Mouse (Mus musculus) lung, adult 2 months (tissue): Measurements from ENCODE around the gene Tcirg1.

ENCODE experiments used
- CTCF ChIP-seq: fragments of 200-500 bp; IDR thresholded peaks from 2 replicates; pipeline ENCODE4 v1.5.1; 2011; ENCODE audit warnings: mild to moderate bottlenecking, low read length, control low read depth; ENCODE audit not compliant: insufficient read depth
- POLR2A ChIP-seq: fragments of 200-500 bp; IDR thresholded peaks from 2 replicates; pipeline ENCODE4 v1.6.1; 2011; ENCODE audit warnings: low read depth, mild to moderate bottlenecking, control low read depth, low read length, borderline replicate concordance; ENCODE audit errors: extremely low read depth

DNA sequence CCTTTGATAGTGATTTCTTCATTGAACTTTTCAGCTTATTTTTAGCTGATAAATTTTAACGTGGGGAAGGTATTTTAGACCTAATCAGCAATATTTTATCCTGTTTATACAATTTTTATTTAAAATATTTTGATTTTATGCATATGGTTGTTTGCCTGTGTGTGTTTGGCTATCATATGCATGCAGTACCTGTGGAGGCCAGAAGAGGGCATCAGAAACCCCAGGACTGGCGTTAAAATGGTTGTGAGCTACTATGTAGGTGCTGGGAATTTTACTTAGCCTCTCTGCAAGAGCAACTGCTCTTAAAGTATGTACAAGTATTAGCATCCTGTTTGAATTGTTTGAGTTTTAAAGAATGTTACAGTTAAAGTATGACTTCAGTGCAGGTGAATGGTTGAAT is 42.0 kb downstream of the Tcirg1 start:
- TF ChIP-seq CTCF (no peak; the same call in 1 of the 2 replicates), POLR2A (no peak)
